ENCODE assay signal across 9 mouse cellular contexts in genomic region chr8:120298601-120299532, GRCm38 (mm10).
DNase-seq lines count a peak whose midpoint lies in the region; ATAC-seq and TF ChIP-seq lines count a peak whose summit lies in the region.
"Had no signal": no experiment of that assay in that cellular context is flagged by ENCODE, and none has a peak within 500 bp of the region (broad histone marks: within the 10 kb centered on the region; RNA-seq: fewer than 3 reads in every experiment).

No protein-coding gene starts in this region.

- intact Hi-C loops in gastrocnemius, adult 2 months (cut with DNase I): no loop called here

- no peak overlapping the region for H3K4me3 ChIP-seq in gastrocnemius, adult 2 months
- H3K4me3 ChIP-seq in midbrain, embryonic 12.5 days: no peak overlapping the region

- H3K36me3 ChIP-seq in midbrain, embryonic 12.5 days: no peaks in the 10 kb centered on the region

- peaks cover 39% of the 10 kb centered on the region for H3K27me3 ChIP-seq in midbrain, embryonic 12.5 days

- no peaks in the 10 kb centered on the region for H3K9me3 ChIP-seq in midbrain, embryonic 12.5 days

- ATAC-seq in midbrain, embryonic 12.5 days (ENCODE audit: low FRiP score, low read depth): peak; percentile 71

- TF ChIP-seq CTCF in gastrocnemius, adult 2 months (IDR thresholded peaks at IDR 0.05): no peak

- H3K4me2 ChIP-seq in midbrain, embryonic 12.5 days (replicated peaks): peak overlapping the region; percentile 28; the same call in 1 of the 2 replicates

- peaks cover 88% of the 10 kb centered on the region for H3K4me1 ChIP-seq in midbrain, embryonic 12.5 days

- DNase-seq in gastrocnemius, adult 2 months: no peak
- DNase-seq in gastrocnemius, postnatal 10 days: no peak
- DNase-seq in NIH3T3 (ENCODE audit: low read depth): peak; percentile 67
- peak; percentile 90 for DNase-seq in forelimb bud, embryonic 11.5 days (ENCODE audit: low read depth, low spot score)
- no peak for DNase-seq in thymus, postnatal 36 days
- no peak for DNase-seq in layer of hippocampus, adult 8-10 months (ENCODE audit: low spot score in 2 of 2)
- no peak for DNase-seq in gastrocnemius, postnatal 4 days (ENCODE audit: low spot score in 2 of 2)
- DNase-seq: lung, postnatal 14 days had no signal

- H3K9ac ChIP-seq in midbrain, embryonic 12.5 days (replicated peaks): peak overlapping the region; percentile 31

- H3K27ac ChIP-seq in gastrocnemius, adult 2 months: peak overlapping the region; percentile 43; the same call in 1 of the 2 replicates
- peak overlapping the region; percentile 93 for H3K27ac ChIP-seq in midbrain, embryonic 12.5 days (replicated peaks)

- 27% methylated on average over 22 of the region's 22 CpGs for whole genome bisulfite sequencing in midbrain, embryonic 12.5 days

Comparison
In these comparisons a context has a peak if more than half of its experiments do, and no peak if none do; other contexts are left out.
1. DNase-seq: peak in NIH3T3 (single experiment) and forelimb bud, embryonic 11.5 days (single experiment); none in gastrocnemius, adult 2 months (single experiment), gastrocnemius, postnatal 10 days (single experiment), thymus, postnatal 36 days (0 of 2), layer of hippocampus, adult 8-10 months (0 of 2) and gastrocnemius, postnatal 4 days (0 of 2).